Mouse (Mus musculus) CH12.LX (cell line): ENCODE results near the gene Smyd3.

ENCODE experiments used
- CTCF ChIP-seq, 2 experiments: IDR thresholded peaks in 1 of 2; conservative IDR thresholded peaks in 1 of 2; 2 replicates each; pipeline ENCODE4 v1.5.1; 2011 to 2012; ENCODE audit warnings: low read depth in 2 of 2, low read length in 2 of 2, improper control_type of control experiment in 1 of 2, inconsistent platforms in 1 of 2, mild to moderate bottlenecking in 1 of 2, moderate library complexity in 1 of 2
- EP300 ChIP-seq: IDR thresholded peaks from 2 replicates; pipeline ENCODE4 v1.6.1; 2011; ENCODE audit warnings: low read length, improper control_type of control experiment
- SMC3 ChIP-seq: IDR thresholded peaks from 2 replicates; pipeline ENCODE4 v1.6.1; 2011; ENCODE audit warnings: low read depth, low read length, improper control_type of control experiment
- TBP ChIP-seq: conservative IDR thresholded peaks from 2 replicates; pipeline ENCODE4 v1.6.1; 2011; ENCODE audit warnings: low read depth, low read length, improper control_type of control experiment

DNA sequence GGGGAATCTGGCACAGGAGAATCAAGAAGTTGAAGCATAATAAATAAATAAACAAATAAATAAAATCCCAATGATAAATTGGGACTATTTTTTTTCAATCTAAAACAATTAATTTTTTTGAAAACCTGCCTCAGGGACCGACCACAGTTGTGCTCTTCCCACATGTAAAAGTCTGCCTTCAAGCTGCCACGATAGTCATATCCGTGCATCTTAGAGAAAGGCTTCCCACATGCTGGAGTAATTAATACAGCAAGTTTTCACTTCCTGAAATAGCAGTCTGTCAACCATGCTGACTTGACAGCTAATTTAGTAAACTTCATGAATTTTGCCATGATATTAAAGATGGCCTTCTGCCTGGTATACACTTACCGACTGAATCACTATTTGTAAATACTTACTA, 119.2 kb downstream of the Smyd3 start:
- no peak for TF ChIP-seq EP300
- TF ChIP-seq CTCF (conservative IDR thresholded peaks at IDR 0.05 in 1 of 2, IDR thresholded peaks at IDR 0.05 in 1 of 2; ENCODE audit: low read depth in 2 of 2, low read length in 2 of 2) = no peak
- TF ChIP-seq SMC3 = no peak
- TF ChIP-seq TBP = no peak
